Mouse (Mus musculus): ENCODE data around the gene Gtf3c5.
A peak's percentile ranks its signal among the peaks of the same experiment; 100 is the strongest.

Gtf3c5 gene

GRCm38 (mm10) chr2:28583651-28584050 is at the start of gene Gtf3c5:
Gene Gtf3c5 (minus strand): TSS chr2:28583751.
- no peak for DNase-seq

DNA sequence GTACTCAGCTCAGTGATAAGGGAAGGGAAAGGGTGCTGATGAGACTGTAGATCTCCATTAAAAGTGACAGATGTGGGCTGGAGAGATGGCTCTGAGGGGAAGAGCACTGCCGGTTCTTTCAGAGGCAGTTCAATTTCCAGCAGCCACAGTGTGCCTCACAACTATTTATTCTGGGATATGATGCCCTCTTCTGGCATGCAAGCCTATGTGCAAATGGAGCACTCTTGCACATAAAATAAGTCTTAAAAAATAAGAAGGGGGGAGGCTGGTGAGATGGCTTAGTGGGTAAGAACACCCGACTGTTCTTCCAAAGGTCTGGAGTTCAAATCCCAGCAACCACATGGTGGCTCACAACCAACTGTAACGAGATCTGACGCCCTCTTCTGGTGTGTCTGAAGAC is 49.6 kb upstream of the Gtf3c5 start:
- no peak for DNase-seq

DNA sequence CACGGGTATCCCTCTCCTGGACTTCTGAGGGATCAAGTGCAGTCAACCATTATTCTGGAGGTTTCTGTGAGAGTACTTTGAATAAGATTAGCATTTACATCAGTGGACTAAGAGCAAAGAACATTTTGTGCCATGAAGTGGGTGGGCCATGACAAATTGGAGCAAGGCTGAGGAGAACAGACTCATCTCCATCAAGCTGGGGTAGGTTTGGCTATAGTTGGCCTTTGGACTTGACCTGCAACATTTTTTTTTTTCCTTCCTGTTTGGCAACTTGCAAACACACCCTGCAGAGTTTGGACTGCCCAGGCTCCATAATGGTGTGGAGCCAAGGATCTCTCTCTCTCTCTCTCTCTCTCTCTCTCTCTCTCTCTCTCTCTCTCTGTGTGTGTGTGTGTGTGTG is 49.1 kb upstream of the Gtf3c5 start:
- DNase-seq: no peak

- no peak for DNase-seq
Observed at GRCm38 (mm10) chr2:28629911-28630381, 46.4 kb upstream of the Gtf3c5 start.

GRCm38 (mm10) chr2:28628053-28628452 is 44.5 kb upstream of the Gtf3c5 start:
- DNase-seq: no peak

DNA sequence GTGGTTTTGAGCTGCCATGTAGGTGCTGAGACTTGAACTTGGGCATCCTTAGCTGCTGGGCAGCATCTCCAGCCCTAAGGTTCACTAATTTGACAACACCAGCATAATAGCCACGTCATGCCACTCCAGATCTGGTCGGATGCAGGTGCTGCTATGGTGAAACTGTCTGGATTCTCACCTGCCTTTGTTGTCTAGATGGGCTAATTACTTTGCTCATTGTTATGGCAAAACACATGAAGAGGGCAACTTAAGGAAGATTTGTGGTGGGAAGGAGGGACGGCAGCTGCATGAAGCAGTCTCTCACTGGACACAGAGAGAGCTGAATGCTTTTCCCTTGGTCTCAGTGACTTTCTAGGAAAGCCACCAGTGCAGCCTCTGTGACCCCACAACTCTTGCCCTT is 42.5 kb upstream of the Gtf3c5 start:
- DNase-seq: no peak

DNA sequence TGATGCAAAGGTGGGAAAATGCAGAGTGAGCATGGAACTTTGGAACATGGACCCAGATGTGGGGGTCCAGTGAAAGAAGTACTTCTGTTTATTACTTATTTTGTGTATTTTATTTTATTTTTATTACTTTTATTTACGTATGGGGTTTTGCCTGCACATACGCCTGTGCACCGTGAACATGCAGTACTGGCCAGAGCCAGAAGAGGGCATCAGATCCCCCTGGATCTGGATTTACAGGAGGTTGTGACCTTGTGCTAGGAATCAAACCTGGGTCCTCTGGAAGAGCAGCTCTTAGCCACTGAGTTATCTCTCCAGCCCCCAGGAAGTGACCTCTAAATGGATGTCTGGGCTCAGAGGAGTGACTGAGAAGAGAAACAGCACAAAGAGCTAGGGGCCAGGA is 41.3 kb upstream of the Gtf3c5 start:
- no peak for DNase-seq

DNA sequence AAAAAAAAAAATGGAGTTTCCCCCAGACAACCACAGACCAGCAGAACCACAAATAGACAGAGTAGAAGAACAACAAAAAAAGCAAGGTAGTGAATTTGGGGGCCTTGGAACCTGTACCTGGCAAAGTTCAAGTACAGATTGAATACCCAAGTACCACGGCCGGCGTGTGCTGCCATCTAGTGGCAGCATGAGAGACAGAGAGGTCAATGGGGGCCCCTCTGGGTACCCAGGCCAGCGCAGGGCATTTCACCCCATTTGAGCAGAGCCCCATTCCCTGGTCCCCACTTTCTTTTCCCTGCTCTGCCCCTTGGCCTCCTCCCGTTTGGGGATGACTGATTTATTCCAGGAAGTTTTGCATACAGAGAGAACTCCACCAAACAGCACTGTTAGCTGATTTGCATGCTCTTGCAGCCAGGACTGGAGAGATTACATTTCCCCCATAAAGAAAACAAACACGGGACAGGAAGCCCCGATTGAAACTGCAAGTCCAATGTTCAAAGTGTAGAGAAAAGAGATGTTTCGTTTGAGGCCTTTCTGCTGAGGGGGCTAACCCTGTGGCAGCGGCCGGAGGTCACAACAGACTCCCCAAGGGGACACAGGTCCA is 39.1 kb upstream of the Gtf3c5 start:
- peak; percentile 58 for DNase-seq

DNA sequence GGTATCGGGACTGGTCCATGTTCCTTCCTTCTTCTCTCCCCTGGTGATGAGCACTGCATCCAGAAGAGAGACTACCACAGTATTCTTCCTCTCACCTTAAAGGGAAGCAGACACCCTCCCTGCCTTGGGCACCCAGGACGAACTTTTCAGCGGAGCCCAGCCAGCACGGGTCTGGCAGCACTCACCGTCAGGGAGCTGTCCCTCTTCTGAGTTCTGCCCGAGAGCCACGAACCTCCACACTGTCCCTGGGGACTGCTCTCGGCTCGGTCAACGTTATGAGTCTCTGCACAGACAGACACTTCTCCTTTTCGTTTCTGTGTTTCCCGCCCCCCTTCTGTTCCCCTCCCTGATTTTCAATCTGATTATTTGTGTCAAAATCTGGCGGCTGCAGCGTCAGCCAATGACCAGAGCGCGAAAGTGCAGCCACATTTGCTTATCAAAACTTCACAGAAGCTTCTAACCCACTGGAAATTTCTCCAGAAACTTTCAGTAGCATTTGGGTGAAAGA is 38.2 kb upstream of the Gtf3c5 start, which contains the start of gene Gfi1b:
Gene Gfi1b (minus strand): TSS at position 319 of the 508 bp plus-strand sequence.
- DNase-seq: peak; percentile 27

GRCm38 (mm10) chr2:28621111-28621510 is 37.6 kb upstream of the Gtf3c5 start:
- DNase-seq: no peak

DNA sequence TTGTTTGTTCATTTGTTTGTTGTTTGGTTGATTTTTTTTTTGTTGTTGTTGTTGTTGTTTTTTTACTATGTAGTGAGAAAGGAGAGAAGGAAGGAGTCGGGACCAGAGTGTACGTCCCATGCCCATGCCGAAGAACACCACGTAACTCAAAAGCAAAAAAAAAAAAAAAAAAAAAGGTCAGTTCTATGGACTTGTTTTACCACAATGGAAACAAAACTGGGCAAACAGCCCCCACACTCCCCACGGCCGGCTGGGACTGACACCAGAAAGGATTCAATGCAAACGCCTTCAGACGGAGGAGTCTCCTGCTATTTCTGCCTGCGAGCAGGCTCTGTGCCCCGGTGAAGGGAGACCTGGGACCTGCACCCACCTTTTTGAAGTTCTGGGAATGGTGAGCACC is 37.0 kb upstream of the Gtf3c5 start:
- no peak for DNase-seq

- no peak for DNase-seq
Observed at GRCm38 (mm10) chr2:28619369-28619768, 35.8 kb upstream of the Gtf3c5 start.

DNA sequence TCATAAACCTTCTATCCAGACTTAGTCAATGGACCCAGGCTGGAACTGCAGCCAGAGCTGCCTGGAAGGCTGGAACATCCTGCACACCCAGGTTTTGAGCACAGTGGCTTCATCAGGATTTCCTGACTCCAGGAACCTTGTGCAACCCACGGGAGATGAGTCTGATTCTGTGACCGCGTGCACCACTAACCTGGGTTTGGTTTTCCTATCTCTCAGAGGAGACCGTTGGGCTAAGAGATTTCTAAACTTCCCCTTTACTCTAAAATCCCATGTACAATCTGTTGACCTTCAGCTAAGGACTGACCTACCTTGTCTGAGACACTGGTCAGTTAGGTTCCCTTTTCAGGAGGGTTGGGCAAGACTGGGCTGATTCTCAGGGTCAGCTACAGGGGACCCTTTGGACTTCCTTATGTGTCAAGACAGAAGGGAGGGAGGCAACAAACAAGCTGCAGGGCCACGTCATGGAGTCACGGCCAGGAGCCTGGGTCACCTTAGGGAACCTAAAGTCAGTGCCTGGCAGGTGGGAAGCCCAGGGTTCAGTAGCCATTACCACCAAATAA is 35.3 kb upstream of the Gtf3c5 start:
- DNase-seq: no peak

DNA sequence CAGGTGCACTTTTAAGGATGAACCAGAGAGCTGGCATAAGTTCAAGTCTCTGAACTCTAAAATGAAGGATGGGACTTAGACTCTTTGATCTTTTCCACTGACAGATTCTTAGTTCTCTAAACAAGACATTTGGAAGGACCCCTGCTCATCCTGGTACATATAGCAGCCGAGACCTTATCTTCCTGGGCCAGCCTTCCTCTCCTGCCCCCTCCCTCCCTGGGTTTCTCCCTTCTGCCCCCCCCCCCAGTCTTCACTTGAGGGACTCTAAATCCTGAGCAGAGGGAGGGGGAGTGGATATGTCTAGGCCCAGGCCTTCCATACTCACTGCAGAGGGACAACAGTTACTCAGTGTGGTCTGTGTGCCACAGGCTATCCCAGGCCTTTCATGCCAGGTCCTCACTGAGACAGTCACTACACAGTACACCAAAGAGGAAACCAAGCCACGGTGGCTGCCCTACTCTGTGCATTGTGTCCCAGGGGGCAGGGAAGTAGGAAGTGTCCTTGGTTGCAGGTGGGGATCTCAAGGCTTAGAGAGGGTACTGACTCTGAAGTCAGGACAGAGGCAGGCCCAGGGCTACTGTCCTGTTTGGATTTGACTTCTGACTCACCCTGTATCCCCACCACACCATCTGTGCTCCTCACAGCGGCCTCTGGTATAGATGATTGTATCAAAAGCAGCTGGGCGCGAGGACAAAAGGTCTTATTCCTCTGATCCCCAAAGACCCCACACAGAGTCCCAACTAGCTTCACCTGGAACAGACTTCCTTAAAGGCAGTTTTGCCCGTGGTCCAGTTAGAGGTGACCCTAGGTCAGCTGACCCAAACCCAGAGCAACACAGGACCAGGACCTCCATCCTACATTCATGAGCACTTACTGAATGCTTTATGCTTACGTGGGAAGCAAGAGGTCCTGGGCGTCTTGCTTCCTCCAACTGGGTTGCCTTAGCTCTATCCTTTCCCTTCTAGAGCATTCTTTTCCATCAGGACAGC is 34.2 kb upstream of the Gtf3c5 start:
- DNase-seq: no peak

GRCm38 (mm10) chr2:28616874-28617273 is 33.3 kb upstream of the Gtf3c5 start:
- no peak for DNase-seq

GRCm38 (mm10) chr2:28616358-28616757 is 32.8 kb upstream of the Gtf3c5 start:
- peak; percentile 16 for DNase-seq

DNA sequence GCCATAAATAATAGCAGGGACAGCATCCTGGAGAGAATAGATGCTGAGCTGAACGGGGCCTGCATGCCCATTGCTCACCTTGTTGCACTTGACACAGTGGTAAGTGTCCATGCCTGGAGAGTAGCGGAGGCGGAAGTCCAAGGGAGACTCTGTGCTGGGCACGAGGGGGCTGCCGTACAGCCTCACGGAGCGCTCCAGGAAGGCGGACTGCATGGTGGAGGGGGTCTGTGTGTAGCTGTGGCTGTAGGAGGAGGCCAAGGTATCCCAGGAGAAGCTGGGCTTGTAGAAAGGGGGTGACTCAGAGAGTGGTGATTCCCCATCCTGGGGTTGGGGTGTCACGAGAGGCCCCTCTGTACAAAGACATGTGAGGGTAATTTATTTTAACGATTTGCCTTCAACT is 30.0 kb upstream of the Gtf3c5 start:
- DNase-seq: no peak

DNA sequence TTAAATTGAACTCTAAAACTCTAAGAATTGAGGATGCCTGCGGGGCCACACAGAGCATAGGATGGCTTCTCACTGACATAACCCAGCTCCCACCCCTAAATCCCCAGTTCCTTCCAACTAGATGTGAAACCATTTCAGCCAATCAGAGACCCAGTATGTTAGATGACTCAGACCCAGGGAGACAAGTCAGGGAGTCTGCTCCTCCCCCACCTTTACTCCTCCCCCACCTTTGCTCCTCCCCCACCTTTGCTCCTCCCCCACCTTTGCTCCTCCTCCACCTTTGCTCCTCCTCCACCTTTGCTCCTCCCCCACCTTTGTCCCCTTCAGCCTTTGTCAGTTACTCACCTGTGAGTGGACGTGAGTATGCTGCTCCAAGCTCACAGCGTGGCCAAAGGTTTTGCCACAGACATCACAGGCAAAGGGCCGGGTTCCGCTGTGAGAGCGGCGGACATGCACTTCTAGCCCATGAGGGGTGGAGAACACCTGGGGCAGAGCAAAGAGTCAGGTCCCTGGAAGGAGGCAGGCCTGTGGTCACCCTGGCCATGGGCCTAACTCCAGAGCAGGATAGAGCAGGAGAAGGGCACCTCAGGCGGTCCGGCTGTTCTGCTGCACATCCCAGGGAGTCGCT is 29.0 kb upstream of the Gtf3c5 start:
- no peak for DNase-seq

GRCm38 (mm10) chr2:28611407-28611787 is 27.8 kb upstream of the Gtf3c5 start:
- no peak for DNase-seq

DNA sequence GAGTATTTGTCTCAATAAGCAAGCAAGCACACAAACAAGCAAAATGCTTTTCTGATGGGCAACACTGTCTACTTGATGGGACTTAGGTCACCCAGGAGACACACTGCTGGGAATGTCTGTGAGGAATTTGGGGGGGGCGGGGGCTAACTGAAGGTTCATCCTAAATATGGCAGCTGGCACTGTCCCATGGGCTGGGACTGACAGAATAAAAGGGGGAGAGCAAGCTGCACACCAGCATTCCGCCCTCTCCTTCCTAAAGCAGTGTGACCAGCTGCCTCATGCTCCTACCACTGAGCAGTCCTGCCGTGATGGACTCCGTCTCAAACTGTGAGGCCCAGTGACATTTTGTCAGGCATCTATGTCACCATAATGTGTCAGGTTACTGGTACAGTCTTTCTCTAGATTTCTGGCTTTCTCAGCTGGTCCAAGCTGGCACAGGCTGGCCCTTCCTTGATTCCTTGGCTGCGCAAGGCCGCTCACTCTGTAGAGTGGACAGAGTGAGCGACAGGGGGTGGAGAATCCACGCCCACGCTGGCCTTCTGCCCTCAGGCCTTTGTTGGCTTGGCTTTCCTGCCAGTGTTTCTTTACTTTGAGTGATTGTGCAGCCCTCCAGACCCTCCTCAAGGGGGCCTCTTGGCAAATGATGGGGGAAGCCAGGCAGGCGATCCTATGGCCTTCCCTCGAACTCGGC is 27.3 kb upstream of the Gtf3c5 start:
- peak; percentile 27 for DNase-seq

- DNase-seq: no peak
Observed at GRCm38 (mm10) chr2:28609851-28610250, 26.3 kb upstream of the Gtf3c5 start.
